Mouse (Mus musculus) small intestine, adult 10 weeks (tissue): ENCODE results near the gene Olfr954. TPM values are rescaled to one million over a fixed set of nuclear protein-coding genes. Genes with fewer than 3 reads are reported as not detected.

Source experiments
- polyA plus RNA-seq: library from polyadenylated mRNA; stranded (reverse); fragments of 350-450 nt; fragmentation: Illumina TruSeq; extraction: RNeasy Lipid Tissue Mini Kit (QIAGEN cat#74804); gene quantifications from one replicate; pipeline ENCODE4 v1.2.3, GENCODE M21; 2014; ENCODE audit warnings: low replicate concordance

The Olfr954 gene
- polyA plus RNA-seq = not detected

DNA sequence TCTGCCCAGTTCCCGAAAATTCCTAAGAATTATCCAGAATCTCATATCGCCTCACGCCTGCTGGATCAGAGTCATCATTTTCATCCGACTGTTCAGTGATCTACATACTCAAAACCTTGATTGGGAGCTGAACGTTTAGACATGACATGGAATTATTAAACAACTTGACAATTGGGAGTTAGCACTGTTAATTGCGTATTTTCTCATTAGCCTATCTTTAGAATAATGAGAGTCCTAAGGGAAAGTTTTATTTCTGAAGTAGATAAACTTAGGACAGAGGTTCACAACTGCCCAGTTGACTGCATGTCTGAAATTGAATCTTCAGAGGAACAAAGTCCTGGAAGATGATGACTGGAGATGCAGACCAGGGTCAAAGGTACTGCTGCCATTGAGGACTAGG, at the start of gene Olfr954:
Gene Olfr954, plus strand, starts transcription at position 301 of the 400 bp plus-strand sequence.

DNA sequence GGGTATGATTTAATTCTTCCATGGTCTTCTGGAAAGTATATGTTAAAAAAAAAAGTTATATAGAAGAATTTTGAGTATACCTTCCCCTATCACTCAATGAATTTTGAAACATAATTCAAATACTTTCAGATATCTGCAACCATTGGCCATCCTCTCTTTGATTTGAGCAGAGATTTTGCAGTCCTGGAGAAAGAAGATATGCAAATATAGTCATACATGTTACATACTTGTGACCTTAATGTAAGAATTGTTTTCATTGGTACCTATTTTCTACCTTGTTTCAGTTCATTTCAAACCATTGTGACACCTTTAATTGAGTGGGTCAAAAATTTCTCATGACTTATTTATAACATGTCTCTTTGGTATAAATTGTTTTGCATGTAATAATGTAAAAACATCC, 29.5 kb upstream of the Olfr954 start, which contains the start of gene Olfr952:
Gene Olfr952, minus strand, starts transcription at position 101 of the 400 bp plus-strand sequence.

GRCm38 (mm10) chr9:39471844-39472243, 15.3 kb downstream of the Olfr954 start, which contains the start of gene Olfr955:
Gene Olfr955 (minus strand): TSS chr9:39471944.

DNA sequence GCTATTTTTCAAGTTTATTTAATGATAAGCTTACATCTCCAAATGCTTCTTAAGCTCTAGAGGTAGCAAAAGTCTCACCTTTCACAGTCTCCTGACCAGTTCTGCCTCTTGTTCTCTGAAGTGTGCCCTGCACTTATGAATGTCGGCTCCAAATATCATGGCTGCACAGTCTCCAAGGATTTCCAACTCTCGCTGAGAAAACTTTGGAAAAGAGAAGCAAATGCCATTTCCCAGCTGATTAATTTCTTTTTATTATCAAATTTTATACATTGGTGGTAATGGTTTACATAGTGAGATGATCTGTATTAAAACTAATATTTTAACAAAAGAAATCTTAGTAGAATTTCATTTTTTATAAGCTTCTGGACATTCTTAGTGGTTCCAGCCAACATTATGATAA, 37.4 kb downstream of the Olfr954 start, which contains the start of gene Olfr44:
Gene Olfr44, minus strand, starts transcription at position 101 of the 400 bp plus-strand sequence.

Other genes starting within 250 kb of the Olfr954 start
- not detected for gene Olfr1537, start 206.7 kb upstream of the Olfr954 start, polyA plus RNA-seq
- not detected for gene Olfr945, start 179.9 kb upstream of the Olfr954 start, polyA plus RNA-seq
- not detected for gene Olfr948, start 130.7 kb upstream of the Olfr954 start, polyA plus RNA-seq
- gene Olfr951, start 69.3 kb upstream of the Olfr954 start, polyA plus RNA-seq = not detected
- not detected for gene Olfr952, start 29.6 kb upstream of the Olfr954 start, polyA plus RNA-seq
- not detected for gene Olfr955, start 15.2 kb downstream of the Olfr954 start, polyA plus RNA-seq
- not detected for gene Olfr44, start 37.3 kb downstream of the Olfr954 start, polyA plus RNA-seq
- gene Olfr957, start 59.1 kb downstream of the Olfr954 start, polyA plus RNA-seq = not detected
- not detected for gene Olfr958, start 97.4 kb downstream of the Olfr954 start, polyA plus RNA-seq
- not detected for gene Olfr959, start 118.9 kb downstream of the Olfr954 start, polyA plus RNA-seq
- gene AW551984, start 147.7 kb downstream of the Olfr954 start, polyA plus RNA-seq = 1.5 TPM
- gene Olfr148, start 154.0 kb downstream of the Olfr954 start, polyA plus RNA-seq = not detected
- not detected for gene Olfr960, start 164.7 kb downstream of the Olfr954 start, polyA plus RNA-seq
- not detected for gene Olfr961, start 188.4 kb downstream of the Olfr954 start, polyA plus RNA-seq
- not detected for gene Olfr963, start 210.5 kb downstream of the Olfr954 start, polyA plus RNA-seq